Mouse (Mus musculus) liver, postnatal 0 days (tissue): ENCODE measurements around the gene Irgm1.

Experiments
- CTCF ChIP-seq: sonication (generic); IDR thresholded peaks from 2 replicates; pipeline ENCODE4 v1.5.1; 2016; ENCODE audit warnings: antibody characterized with exemption, low read depth
- EP300 ChIP-seq: IDR thresholded peaks from 2 replicates; pipeline ENCODE4 v1.6.1; 2016; ENCODE audit warnings: antibody characterized with exemption, low read depth, mild to moderate bottlenecking

- TF ChIP-seq CTCF (no peak), EP300 (no peak)
Measured at GRCm38 (mm10) chr11:48908459-48908858, 37.0 kb upstream of the Irgm1 start.
